Mouse (Mus musculus) limb, embryonic 14.5 days (tissue): ENCODE measurements around the gene Rabgap1l. TPM values are rescaled to one million over a fixed set of nuclear protein-coding genes. Genes with fewer than 3 reads are reported as not detected.

Experiments
- ATAC-seq: fragments of 200-750 bp; cut with Nextera tagmentation; 2 replicates; pipeline ENCODE4 v1.8.0; 2017; ENCODE audit warnings: low read depth, moderate number of reproducible peaks, moderate TSS enrichment; ENCODE audit not compliant: low FRiP score
- DNase-seq: peaks from one replicate; pipeline ENCODE4 v3.0.0-alpha.2; 2015; ENCODE audit warnings: low spot score
- H3K27ac ChIP-seq: fragments of 300-500 bp; sonication (generic); replicated peaks from 2 replicates; pipeline ENCODE4 v1.5.1; 2014; ENCODE audit warnings: low read depth, mild to moderate bottlenecking, low read length, moderate library complexity, mixed read lengths
- H3K27me3 ChIP-seq: fragments of 300-500 bp; sonication (generic); 2 replicates; pipeline ENCODE4 v1.6.1; 2014; ENCODE audit warnings: low read length, mixed read lengths; ENCODE audit not compliant: control insufficient read depth, insufficient read depth
- H3K36me3 ChIP-seq: fragments of 300-500 bp; sonication (generic); 2 replicates; pipeline ENCODE4 v1.6.1; 2014; ENCODE audit warnings: mild to moderate bottlenecking, low read length, moderate library complexity, mixed read lengths; ENCODE audit not compliant: control insufficient read depth, insufficient read depth
- H3K4me1 ChIP-seq: fragments of 300-500 bp; sonication (generic); 2 replicates; pipeline ENCODE4 v1.6.1; 2014; ENCODE audit warnings: antibody characterized with exemption, low read length, mixed read lengths; ENCODE audit not compliant: control insufficient read depth, insufficient read depth
- H3K4me2 ChIP-seq: fragments of 300-500 bp; sonication (generic); replicated peaks from 2 replicates; pipeline ENCODE4 v1.6.1; 2014; ENCODE audit warnings: low read depth, mild to moderate bottlenecking, low read length, moderate library complexity; ENCODE audit not compliant: severe bottlenecking
- H3K4me3 ChIP-seq: fragments of 300-500 bp; sonication (generic); replicated peaks from 2 replicates; pipeline ENCODE4 v1.5.1; 2014; ENCODE audit warnings: low read length
- H3K9ac ChIP-seq: fragments of 300-500 bp; sonication (generic); 2 replicates; pipeline ENCODE4 v1.6.1; 2014; ENCODE audit warnings: mild to moderate bottlenecking, low read depth, low read length, moderate library complexity; ENCODE audit not compliant: severe bottlenecking
- H3K9me3 ChIP-seq: fragments of 300-500 bp; sonication (generic); 2 replicates; pipeline ENCODE4 v1.6.1; 2016; ENCODE audit warnings: low read length; ENCODE audit not compliant: control insufficient read depth
- POLR2A ChIP-seq: fragments of 200-500 bp; IDR thresholded peaks from 2 replicates; pipeline ENCODE4 v1.8.0; 2012; ENCODE audit warnings: inconsistent platforms, mild to moderate bottlenecking, moderate library complexity, borderline replicate concordance; ENCODE audit not compliant: insufficient read depth, insufficient read length; ENCODE audit errors: extremely low read depth
- WGBS: fragments of 180-500 bp; shearing (Covaris S2); extraction: QIAGEN DNeasy Blood & Tissue Kit; methylation state at CpG from one replicate; pipeline ENCODE4 v1.1.7; 2014; 5-methylcytosine and 5-hydroxymethylcytosine counted together
- microRNA counts: library from miRNA; unstranded; fragments of <30 nt; microRNA quantifications from one replicate; lab custom pipeline; 2016
- microRNA-seq: library from miRNA; unstranded; fragments of <30 nt; microRNA quantifications from one replicate; pipeline ENCODE4, GENCODE M21; 2016
- polyA plus RNA-seq, 2 experiments: library from polyadenylated mRNA; depleted of rRNA in 1 of 2; stranded (reverse) in 1 of 2; unstranded in 1 of 2; fragments of >200 nt; fragmentation: Nextera tagmentation in 1 of 2; extraction: Ambion mirVana in 1 of 2; gene quantifications; 2 replicates each; pipeline versions ENCODE4 v1.2.1 to v1.2.3; 2012 to 2014

Gene Rabgap1l
- polyA plus RNA-seq, 2 experiments, result 13.3 to 19.3 TPM

DNA sequence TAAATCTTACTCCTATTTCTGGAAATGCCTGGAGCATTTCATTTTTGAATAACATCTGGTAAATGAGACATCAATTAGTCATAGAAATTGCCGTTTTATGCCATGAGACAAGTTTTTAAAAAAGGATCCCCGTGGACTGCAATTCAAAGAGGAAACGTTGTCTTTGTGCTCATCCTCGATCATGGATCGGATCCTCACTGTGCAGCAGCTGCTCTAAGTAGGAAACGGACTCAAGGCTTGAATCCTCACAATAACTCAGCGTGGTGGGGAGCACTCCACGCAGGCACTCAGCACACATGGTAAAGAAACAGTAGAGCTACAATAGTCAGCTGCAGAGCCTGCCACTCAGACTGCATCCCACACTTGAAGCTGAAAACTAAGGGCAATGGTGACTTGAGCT is 616.1 kb downstream of the Rabgap1l start:
- ATAC-seq (no peak), DNase-seq (no peak)
- Histone ChIP-seq H3K27me3 (no peaks in the 10 kb centered on the region), H3K36me3 (no peaks in the 10 kb centered on the region), H3K4me2 (no peak overlapping the region), H3K4me1 (0 out of 2 replicates have a peak, but pooled peaks cover 3% of the 10 kb centered on the region), H3K27ac (no peak overlapping the region), H3K9ac (no peak overlapping the region), H3K9me3 (no peaks in the 10 kb centered on the region), H3K4me3 (no peak overlapping the region)
- TF ChIP-seq POLR2A, result no peak
- 73% methylated on average over 8 of the region's 8 CpGs for WGBS

MicroRNA genes within 50 kb of the gene (microRNA counts, 519-probe panel; counts per million panel counts)
- microRNA mmu-miR-1927 (lab: Ali Mortazavi, UCI), result 1,590 counts per million, percentile 12 among the panel's probes with 10 or more counts

Small RNA genes within 50 kb of the gene (microRNA-seq; reads per million reads assigned to microRNA genes)
- gene Mir1927, result 2.1 reads per million

Other genes with a start within 250 kb of the Rabgap1l start
- 7.9 and 8.8 TPM in 2 replicates for gene Rc3h1, start 113.2 kb upstream of the Rabgap1l start, polyA plus RNA-seq (2012; rRNA removed)
- gene Rc3h1, start 113.2 kb upstream of the Rabgap1l start, polyA plus RNA-seq (2014; fragmentation: Nextera tagmentation; extraction: Ambion mirVana), result 7.9 and 8.7 TPM in 2 replicates
- 4.9 and 7.5 TPM in 2 replicates for gene Serpinc1, start 185.4 kb upstream of the Rabgap1l start, polyA plus RNA-seq (2012; rRNA removed)
- gene Serpinc1, start 185.4 kb upstream of the Rabgap1l start, polyA plus RNA-seq (2014; fragmentation: Nextera tagmentation; extraction: Ambion mirVana), result 3.3 and 6.2 TPM in 2 replicates
- 5.2 and 5.4 TPM in 2 replicates for gene Zbtb37, start 241.6 kb upstream of the Rabgap1l start, polyA plus RNA-seq (2012; rRNA removed)
- 6.9 and 9.3 TPM in 2 replicates for gene Zbtb37, start 241.6 kb upstream of the Rabgap1l start, polyA plus RNA-seq (2014; fragmentation: Nextera tagmentation; extraction: Ambion mirVana)